Mouse (Mus musculus) heart, postnatal 25 days (tissue): ENCODE measurements around the gene Trpm5. TPM values are rescaled to one million over a fixed set of nuclear protein-coding genes. Genes with fewer than 3 reads are reported as not detected.

Experiments
- DNase-seq: peaks from one replicate; pipeline ENCODE4 v3.0.0; 2022; ENCODE audit warnings: low spot score
- intact Hi-C: fragments of 180-260 bp; cut with DNase I; formaldehyde crosslinking; loops from one replicate; pipeline ENCODE4 v1.15.1; 2025
- total RNA-seq, 2 experiments: library from RNA; stranded (reverse); gene quantifications; 2 replicates each; pipeline ENCODE4 v1.2.3; 2021

Trpm5 gene
- total RNA-seq, 2 experiments from 2014 or later = not detected

GRCm38 (mm10) chr7:143044049-143044825 lies 50.2 kb downstream of the Trpm5 start:
- no peak for DNase-seq
- intact Hi-C loops = no loop called here

DNA sequence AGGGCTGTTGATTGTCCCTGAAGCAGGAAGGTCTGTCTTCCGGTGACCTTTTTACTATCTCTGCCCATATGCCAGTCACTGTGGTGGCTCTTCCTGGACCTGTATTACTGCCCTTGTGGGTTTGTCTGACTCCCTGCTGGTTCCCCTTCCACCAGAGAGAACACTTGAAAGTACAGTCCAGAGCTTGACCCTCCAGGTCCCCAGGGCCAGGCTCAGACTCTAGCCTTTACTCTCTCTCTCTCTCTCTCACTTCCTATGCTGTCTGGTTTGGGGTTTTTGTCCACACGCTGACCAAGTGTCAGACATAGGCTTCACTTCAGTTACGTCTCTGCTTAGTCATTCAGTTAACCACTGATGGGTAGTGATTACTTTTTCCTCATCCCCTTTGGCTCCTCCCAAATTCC lies 51.5 kb downstream of the Trpm5 start:
- intact Hi-C loops = no loop called here
- no peak for DNase-seq

- intact Hi-C loops = no loop called here
- peak; percentile 70 for DNase-seq
These were observed 52.4 kb downstream of the Trpm5 start for GRCm38 (mm10) chr7:143042089-143042488.

- DNase-seq = no peak
- intact Hi-C loops = loop anchor here (2.0 kb wide), 1 partner anchor 30 kb away; no protein-coding TSS in a partner anchor
These were observed 53.2 kb downstream of the Trpm5 start for GRCm38 (mm10) chr7:143041138-143041822.

DNA sequence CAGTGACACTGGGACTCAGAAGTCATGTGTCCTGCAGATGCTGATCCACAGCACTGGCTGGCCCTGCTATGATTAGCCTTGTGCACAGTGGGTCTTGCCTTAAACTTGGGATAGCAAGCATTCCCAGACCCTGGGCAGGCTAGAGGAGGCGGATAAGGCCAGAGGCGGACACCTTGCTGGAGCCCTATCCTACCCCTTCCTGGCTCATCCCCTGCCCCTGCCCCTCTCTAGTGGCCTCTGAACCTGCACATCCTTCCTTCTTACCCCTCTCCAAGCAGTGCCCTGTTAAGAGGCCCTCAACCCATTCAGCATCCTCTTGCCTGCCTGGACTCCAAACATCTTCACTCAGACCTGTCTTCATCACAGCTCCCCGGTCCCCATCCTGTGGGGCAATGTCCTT lies 53.9 kb downstream of the Trpm5 start:
- no peak for DNase-seq
- intact Hi-C loops = loop anchor here (2.0 kb wide), 1 partner anchor 30 kb away; no protein-coding TSS in a partner anchor

- intact Hi-C loops = no loop called here
- DNase-seq = no peak
These were observed 56.1 kb downstream of the Trpm5 start for GRCm38 (mm10) chr7:143038174-143038931.

DNA sequence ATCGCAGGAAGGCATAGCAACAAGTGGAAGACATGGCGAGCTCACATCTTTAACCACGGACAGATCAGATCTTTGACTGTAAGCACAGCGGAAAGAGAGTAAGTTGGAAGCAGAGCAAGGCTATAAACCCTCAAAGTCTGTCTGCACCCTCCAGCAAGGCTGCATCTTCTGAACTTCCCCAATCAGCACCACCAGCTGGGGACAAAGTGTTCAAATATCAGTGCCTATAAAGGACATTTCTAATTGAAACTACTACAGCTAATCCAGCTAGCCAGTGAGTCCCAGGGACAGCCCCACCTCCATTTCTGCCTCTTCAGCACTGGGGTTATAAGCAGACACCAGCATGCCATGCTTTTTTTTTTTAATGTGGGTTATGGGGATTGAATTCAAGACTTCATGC lies 57.1 kb downstream of the Trpm5 start:
- intact Hi-C loops = no loop called here
- no peak for DNase-seq

DNA sequence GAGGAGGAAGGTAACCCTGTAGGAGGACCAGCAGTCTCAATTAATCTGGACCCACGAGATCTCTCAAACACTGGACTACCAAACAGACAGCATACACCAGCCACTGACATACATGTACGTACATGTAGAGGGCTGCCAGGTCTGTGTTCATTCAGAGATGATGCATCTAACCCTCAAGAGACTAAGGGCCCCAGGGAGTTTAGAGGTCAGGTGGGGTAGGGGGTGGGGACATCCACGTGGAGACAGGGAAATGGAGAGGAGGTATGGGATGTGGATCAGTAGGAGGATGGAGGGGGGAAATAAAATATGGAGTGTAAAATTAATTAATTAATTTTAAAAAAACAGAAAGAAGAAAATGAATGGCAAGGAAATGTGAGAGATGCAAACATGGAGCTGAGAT lies 57.7 kb downstream of the Trpm5 start:
- intact Hi-C loops = no loop called here
- no peak for DNase-seq

- intact Hi-C loops = no loop called here
- DNase-seq = no peak
These were observed 59.7 kb downstream of the Trpm5 start for GRCm38 (mm10) chr7:143034519-143035450.

DNA sequence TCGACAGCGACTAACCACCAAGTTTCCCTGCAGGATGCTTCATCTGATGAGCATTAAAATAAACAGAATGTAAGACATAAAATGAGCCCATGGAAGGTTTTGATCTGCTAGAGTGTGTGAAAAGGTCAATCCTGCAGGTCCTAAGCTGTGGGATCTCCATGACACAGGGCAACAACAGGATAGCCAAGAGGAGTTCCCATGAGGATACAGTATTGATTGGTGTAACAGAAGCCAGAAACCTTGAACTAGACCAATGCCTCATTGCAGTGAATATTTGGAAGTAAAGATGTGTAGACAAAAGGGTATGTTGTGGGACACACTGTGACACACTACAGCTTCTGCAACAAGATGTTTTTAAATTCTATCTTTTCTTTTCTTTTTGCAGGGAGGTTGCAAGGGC lies 60.3 kb downstream of the Trpm5 start:
- intact Hi-C loops = no loop called here

GRCm38 (mm10) chr7:143033581-143033980 lies 60.9 kb downstream of the Trpm5 start:
- intact Hi-C loops = no loop called here
- DNase-seq = no peak

More for the DNA sequence above, 60.3 kb downstream of the Trpm5 start:
- DNase-seq = no peak

GRCm38 (mm10) chr7:143031816-143032215 lies 62.6 kb downstream of the Trpm5 start:
- intact Hi-C loops = no loop called here
- no peak for DNase-seq

GRCm38 (mm10) chr7:143027196-143027595 lies 67.2 kb downstream of the Trpm5 start:
- DNase-seq = no peak
- intact Hi-C loops = no loop called here

GRCm38 (mm10) chr7:143025496-143025895 lies 68.9 kb downstream of the Trpm5 start:
- no peak for DNase-seq
- intact Hi-C loops = no loop called here

- DNase-seq = no peak
- intact Hi-C loops = no loop called here
These were observed 70.1 kb downstream of the Trpm5 start for GRCm38 (mm10) chr7:143024293-143024692.

DNA sequence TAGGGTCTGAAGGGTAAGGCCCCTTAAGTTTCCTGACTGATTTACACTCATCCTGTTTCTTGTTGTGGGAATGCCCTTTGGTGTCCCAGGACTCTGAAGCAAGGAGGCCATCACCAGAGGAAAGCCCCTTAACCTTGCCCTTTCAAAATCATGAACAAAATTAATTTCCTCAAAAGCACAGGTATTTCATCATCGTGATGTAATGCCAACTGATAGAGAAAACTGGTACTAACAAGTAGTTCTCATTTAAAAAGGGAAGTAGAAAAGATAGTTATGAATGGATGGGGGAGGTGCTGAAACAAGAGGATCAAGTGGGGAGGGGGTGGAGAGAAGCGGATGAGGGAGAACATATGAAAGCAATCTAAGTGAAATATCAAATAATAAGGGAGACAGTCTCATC lies 70.9 kb downstream of the Trpm5 start:
- intact Hi-C loops = no loop called here
- DNase-seq = no peak

- DNase-seq = no peak
- intact Hi-C loops = no loop called here
These were observed 72.9 kb downstream of the Trpm5 start for GRCm38 (mm10) chr7:143021356-143022164.

- intact Hi-C loops = no loop called here
- DNase-seq = peak; percentile 27
These were observed 73.7 kb downstream of the Trpm5 start for GRCm38 (mm10) chr7:143020764-143021163.

- DNase-seq = no peak
These were observed 74.4 kb downstream of the Trpm5 start for GRCm38 (mm10) chr7:143020040-143020439.

More at GRCm38 (mm10) chr7:143020040-143020439, 74.4 kb downstream of the Trpm5 start:
- intact Hi-C loops = no loop called here
